Mouse (Mus musculus): ENCODE measurements at regions not wholly inside any gene's neighbourhood (a gene's known extent, or its start where the extent isn't known, plus 50 kb on each side); places are given as distances from the start of the nearest gene placed in this dataset.
A peak's percentile ranks its signal among the peaks of the same experiment; 100 is the strongest.

DNA sequence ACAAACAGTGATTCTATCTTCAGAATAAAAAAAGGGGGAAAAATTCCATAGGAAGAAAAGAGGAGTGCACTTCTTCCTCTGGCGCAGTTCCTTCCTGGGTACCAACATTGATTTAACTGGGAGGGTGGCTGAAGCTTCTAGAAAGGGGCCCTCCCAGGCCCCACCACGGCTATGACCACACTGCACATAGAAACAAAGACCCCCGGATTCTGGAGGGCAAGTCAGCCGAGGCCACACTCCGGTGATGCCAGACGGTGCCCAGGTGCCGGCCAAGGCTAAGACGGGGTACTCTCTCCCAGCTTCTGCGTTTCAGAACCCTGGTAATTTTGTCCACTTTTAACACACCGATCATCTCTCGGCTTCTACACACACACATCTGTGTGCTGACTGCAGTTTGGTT lies 435.8 kb downstream of the Zfp536 start:
- DNase-seq (ENCODE audit: low spot score in 2 of 2): no peak

DNA sequence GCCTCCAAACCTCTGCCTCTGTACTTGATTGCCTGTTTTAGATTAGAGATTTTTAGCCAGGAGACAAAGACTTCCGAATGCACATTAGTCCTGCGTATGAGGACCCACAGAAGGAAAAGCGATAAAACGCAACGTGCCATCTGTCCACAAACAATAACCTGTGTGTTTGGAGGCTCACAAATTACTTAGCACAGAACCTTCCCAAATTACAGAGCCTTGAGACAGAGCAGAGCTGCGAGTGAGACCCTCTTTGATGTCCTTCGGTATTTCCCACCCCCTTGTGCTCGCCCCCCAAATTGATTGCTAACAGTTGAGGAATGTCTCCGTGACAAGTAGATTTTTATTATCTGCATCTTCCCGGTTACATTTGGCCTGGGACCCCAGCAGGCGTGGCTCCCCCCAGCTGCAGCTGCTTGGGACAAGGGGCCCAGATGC lies 435.4 kb downstream of the Zfp536 start:
- DNase-seq (ENCODE audit: low spot score in 2 of 2): no peak

GRCm38 (mm10) chr7:37342613-37343012 lies 430.8 kb downstream of the Zfp536 start:
- no peak for DNase-seq (ENCODE audit: low spot score in 2 of 2)

- DNase-seq (ENCODE audit: low spot score in 2 of 2): no peak
These were observed 430.3 kb downstream of the Zfp536 start for GRCm38 (mm10) chr7:37343021-37343593.

GRCm38 (mm10) chr7:37343691-37344233 lies 429.7 kb downstream of the Zfp536 start:
- DNase-seq (ENCODE audit: low spot score in 2 of 2): no peak

DNA sequence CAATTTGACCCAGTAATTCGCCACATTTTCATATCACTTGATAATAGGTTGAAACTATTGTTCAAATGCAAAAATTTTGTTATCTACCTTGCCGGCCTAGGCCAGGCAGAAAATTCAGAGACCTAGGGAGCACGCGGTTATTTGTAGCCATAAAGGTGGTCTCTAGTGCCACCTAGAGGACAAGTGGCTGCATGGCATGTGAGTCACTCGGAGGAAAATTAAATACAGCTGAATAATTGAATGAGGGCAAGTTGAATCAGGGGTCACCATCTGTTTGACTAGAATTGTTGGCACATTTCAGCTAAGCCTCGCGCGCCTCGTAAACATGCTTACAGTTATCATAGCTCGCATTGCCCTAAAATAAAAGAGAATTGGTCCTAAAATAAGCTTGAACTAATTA lies 427.4 kb downstream of the Zfp536 start:
- DNase-seq (ENCODE audit: low spot score in 2 of 2): peak in 1 of 2 experiments; percentile 14

DNA sequence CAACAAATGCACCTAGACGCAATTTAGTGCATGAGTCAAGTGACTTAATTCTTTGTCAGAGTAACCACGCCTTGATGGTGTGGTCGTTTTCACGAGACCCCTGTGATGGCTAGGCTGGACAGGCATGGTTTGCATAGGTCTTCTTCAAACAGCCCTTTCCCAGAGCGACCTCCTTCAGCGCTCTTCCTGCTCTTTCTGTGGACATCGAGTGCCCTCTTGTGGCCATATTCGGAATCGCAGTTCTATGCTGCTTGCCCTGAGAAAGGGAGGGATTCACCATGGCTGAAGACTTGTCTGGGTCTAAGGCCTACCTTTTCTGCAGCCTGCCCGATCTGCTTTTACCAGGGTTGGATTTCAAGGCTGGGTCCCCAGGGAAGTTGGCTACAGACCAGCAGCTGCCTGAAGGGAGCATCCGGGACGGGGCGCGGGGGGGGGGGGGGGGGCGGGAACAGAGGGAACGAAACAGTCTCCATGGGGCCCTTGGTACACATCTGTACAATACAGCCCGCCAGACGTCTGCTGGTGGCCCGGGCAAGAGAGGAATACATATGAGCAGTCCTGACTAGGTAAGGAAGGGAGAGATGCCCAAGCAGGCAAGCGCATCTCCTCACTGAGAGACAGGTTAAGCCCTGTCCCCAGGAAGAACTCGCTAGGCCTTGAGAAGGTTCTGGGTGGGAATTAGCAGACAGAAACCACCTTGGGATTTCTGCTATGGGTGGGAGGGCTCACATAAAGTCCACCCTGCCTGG lies 415.6 kb downstream of the Zfp536 start:
- DNase-seq (ENCODE audit: low spot score in 2 of 2): peak; percentile 55 to 70

- DNase-seq (ENCODE audit: low spot score in 2 of 2): no peak
These were observed 414.9 kb downstream of the Zfp536 start for GRCm38 (mm10) chr7:37358492-37358891.

DNA sequence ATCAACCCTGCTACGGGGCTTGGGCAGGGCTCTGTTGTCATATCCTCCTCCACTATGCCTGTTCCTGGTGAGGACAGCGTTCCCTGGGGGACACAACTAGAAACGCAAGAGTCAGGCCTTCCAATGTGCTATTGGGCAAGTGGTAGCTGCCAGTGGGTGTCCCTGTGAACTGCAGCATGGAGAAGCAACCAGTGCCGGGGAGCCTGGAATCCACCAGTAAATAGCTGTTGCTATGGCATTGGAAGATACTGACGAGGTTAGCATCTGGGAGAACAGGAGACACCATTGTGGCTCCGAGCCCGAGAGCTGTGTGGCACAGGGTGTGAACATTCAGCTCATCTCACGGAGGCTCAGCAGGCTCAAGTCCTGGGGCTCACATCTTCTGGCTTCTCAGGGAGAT lies 414.0 kb downstream of the Zfp536 start:
- DNase-seq (ENCODE audit: low spot score in 2 of 2): no peak

- DNase-seq (ENCODE audit: low spot score in 2 of 2): no peak
These were observed 413.3 kb downstream of the Zfp536 start for GRCm38 (mm10) chr7:37360171-37360570.

GRCm38 (mm10) chr7:37361802-37362441 lies 411.5 kb downstream of the Zfp536 start:
- DNase-seq (ENCODE audit: low spot score in 2 of 2): no peak

- DNase-seq (ENCODE audit: low spot score in 2 of 2): no peak
These were observed 410.6 kb downstream of the Zfp536 start for GRCm38 (mm10) chr7:37362879-37363278.

- DNase-seq (ENCODE audit: low spot score in 2 of 2): no peak
These were observed 409.7 kb downstream of the Zfp536 start for GRCm38 (mm10) chr7:37363629-37364175.

GRCm38 (mm10) chr7:37364221-37364620 lies 409.2 kb downstream of the Zfp536 start:
- DNase-seq (ENCODE audit: low spot score in 2 of 2): no peak

- no peak for DNase-seq (ENCODE audit: low spot score in 2 of 2)
These were observed 407.4 kb downstream of the Zfp536 start for GRCm38 (mm10) chr7:37366006-37366405.

GRCm38 (mm10) chr7:37369698-37370097 lies 403.7 kb downstream of the Zfp536 start:
- DNase-seq (ENCODE audit: low spot score in 2 of 2): no peak

- DNase-seq (ENCODE audit: low spot score in 2 of 2): peak in 1 of 2 experiments; percentile 45
These were observed 399.6 kb downstream of the Zfp536 start for GRCm38 (mm10) chr7:37373864-37374263.

DNA sequence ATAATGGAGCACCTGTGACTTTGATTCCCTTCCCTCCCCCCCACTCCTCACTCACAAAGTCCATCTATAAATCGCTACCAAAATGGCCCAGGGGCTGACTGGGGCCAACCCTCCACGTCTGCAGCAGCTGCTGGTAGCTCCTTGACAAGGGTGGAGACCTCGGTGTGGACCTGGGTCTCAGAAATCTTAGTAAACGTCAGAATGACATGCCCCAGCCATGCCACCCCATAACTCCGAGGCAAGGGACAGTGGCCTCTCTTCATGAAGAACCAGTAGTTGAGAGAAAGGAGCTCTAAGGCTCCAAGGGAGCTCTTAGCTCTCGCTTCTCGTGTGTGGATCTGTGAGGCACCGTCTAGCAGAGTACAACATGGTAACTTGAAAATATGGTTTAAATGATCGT lies 398.4 kb downstream of the Zfp536 start:
- no peak for DNase-seq (ENCODE audit: low spot score in 2 of 2)

DNA sequence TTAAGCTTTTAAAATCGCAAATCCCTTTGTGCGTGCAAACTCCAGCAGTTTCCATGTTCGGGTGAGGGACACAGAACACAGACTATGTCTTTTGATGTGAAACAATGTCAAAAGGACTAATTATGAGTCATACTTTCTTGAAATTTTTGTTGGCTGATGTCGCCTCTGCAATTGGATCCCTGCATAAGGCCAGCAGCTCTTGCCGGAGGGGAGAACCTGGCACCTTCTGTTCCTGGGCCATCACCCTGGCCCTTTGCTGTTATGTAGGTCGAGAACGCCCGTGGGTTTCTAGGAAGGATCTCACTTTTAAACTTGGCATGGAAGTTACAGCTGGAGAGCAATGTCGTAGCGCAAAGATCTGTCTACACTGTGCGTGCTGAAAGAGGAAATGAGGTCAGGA lies 397.9 kb downstream of the Zfp536 start:
- DNase-seq (ENCODE audit: low spot score in 2 of 2): no peak

DNA sequence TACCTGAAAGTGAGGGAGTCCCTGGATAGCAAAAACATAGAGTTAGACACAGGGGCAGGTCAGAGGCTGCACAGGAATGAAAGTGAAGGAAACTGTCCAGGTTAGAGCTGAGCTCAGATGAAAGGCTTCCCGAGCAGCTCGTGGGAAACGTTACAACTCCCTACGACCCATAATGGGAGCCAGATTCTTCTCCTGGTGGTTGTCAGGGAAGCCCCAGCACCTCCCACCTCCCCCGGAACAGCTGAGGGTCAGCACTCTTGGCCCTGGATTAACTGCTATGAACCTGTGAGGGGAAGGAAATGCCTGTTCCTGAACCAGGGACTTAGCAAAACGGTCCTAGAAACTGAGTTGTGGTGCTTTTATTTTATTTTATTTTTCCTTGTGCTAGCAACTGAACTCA lies 397.2 kb downstream of the Zfp536 start:
- DNase-seq (ENCODE audit: low spot score in 2 of 2): no peak

GRCm38 (mm10) chr7:37377889-37378521 lies 395.4 kb downstream of the Zfp536 start:
- DNase-seq (ENCODE audit: low spot score in 2 of 2): no peak

GRCm38 (mm10) chr7:37387871-37388270 lies 385.6 kb downstream of the Zfp536 start:
- DNase-seq (ENCODE audit: low spot score in 2 of 2): no peak

Measured in spleen, postnatal 14 days (tissue).